Mouse (Mus musculus): ENCODE results near the gene Ednrb. TPM values are rescaled to one million over a fixed set of nuclear protein-coding genes. Genes with fewer than 3 reads are reported as not detected.

Gene Ednrb
- polyA plus RNA-seq, 1 experiment from 2014 or later, result 31.2 TPM

Other genes starting within 250 kb of the Ednrb start
- 4.7 and 5.6 TPM in 2 replicates for gene Slain1, start 194.2 kb downstream of the Ednrb start, polyA plus RNA-seq (2015; fragmentation: Nextera tagmentation; extraction: Ambion mirVana)